Mouse (Mus musculus) forebrain, embryonic 16.5 days (tissue): ENCODE measurements around the gene Siglecg. TPM values are rescaled to one million over a fixed set of nuclear protein-coding genes. Genes with fewer than 3 reads are reported as not detected.

Experiments used
- ATAC-seq: fragments of 200-750 bp; cut with Nextera tagmentation; 2 replicates; pipeline ENCODE4 v1.8.0; 2017; ENCODE audit warnings: mild to moderate bottlenecking, moderate library complexity
- H3K27ac ChIP-seq: fragments of 300-500 bp; sonication (generic); 2 replicates; pipeline ENCODE4 v1.5.1; 2014; ENCODE audit warnings: low read length, control low read depth
- H3K27me3 ChIP-seq: fragments of 300-500 bp; sonication (generic); replicated peaks from 2 replicates; pipeline ENCODE4 v1.6.1; 2014; ENCODE audit warnings: low read length; ENCODE audit not compliant: control insufficient read depth, insufficient read depth
- H3K36me3 ChIP-seq: fragments of 300-500 bp; sonication (generic); 2 replicates; pipeline ENCODE4 v1.6.1; 2014; ENCODE audit not compliant: control insufficient read depth, insufficient read depth
- H3K4me1 ChIP-seq: fragments of 300-500 bp; sonication (generic); replicated peaks from 2 replicates; pipeline ENCODE4 v1.6.1; 2014; ENCODE audit warnings: low read length; ENCODE audit not compliant: control insufficient read depth, insufficient read depth
- H3K4me2 ChIP-seq: fragments of 300-500 bp; sonication (generic); 2 replicates; pipeline ENCODE4 v1.6.1; 2014; ENCODE audit warnings: mild to moderate bottlenecking, low read length, control low read depth
- H3K4me3 ChIP-seq: fragments of 300-500 bp; sonication (generic); replicated peaks from 2 replicates; pipeline ENCODE4 v1.5.1; 2014; ENCODE audit warnings: mild to moderate bottlenecking, low read length, control low read depth
- H3K9ac ChIP-seq: fragments of 300-500 bp; sonication (generic); replicated peaks from 2 replicates; pipeline ENCODE4 v1.6.1; 2014; ENCODE audit warnings: low read depth, low read length, control low read depth
- H3K9me3 ChIP-seq: fragments of 300-500 bp; sonication (generic); 2 replicates; pipeline ENCODE4 v1.6.1; 2016; ENCODE audit warnings: low read length; ENCODE audit not compliant: control insufficient read depth
- WGBS: fragments of 180-500 bp; shearing (Covaris S2); extraction: QIAGEN DNeasy Blood & Tissue Kit; methylation state at CpG from one replicate; pipeline ENCODE4 v1.1.7; 2014; 5-methylcytosine and 5-hydroxymethylcytosine counted together
- polyA plus RNA-seq: library from polyadenylated mRNA; unstranded; fragments of >200 nt; fragmentation: Nextera tagmentation; extraction: Ambion mirVana; gene quantifications from 2 replicates; pipeline ENCODE4 v1.2.1, GENCODE M21; 2015

The Siglecg gene
- polyA plus RNA-seq: not detected in 2 replicates

DNA sequence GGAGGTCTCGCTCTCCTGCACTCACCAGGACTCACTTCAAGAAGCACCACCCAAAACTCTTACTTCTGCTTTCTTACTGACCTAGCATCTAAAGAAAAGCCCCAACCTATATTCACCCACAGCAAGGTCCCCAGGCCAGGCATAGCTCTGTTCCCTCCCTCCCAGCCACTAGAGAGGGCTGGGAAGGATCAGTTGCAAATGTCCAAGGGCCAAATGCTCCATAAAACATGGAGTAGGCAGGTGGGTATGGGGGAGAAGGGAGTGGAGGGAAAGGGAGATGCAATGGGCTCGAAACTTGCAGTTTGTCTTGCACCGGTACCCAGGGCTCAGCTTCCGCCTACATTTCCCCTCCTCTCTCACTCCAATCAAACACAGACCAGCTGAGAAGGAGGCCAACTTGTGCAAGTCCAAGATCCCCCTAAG lies at the start of gene Siglecg:
TSS of gene Siglecg (plus strand) at position 74 of the 423 bp plus-strand sequence.
- H3K4me2 ChIP-seq: no peak within 1 kb of the TSS
- H3K27me3 ChIP-seq: no peaks in the 10 kb centered on the region
- H3K36me3 ChIP-seq: no peaks in the 10 kb centered on the region
- ATAC-seq: no peak
- WGBS: 81% methylated on average over 4 of the region's 4 CpGs
- H3K9me3 ChIP-seq: no peaks in the 10 kb centered on the region
- no peak within 1 kb of the TSS for H3K27ac ChIP-seq
- H3K4me1 ChIP-seq: no peaks in the 10 kb centered on the region
- H3K9ac ChIP-seq: no peak within 1 kb of the TSS
- H3K4me3 ChIP-seq: no peak within 1 kb of the TSS

DNA sequence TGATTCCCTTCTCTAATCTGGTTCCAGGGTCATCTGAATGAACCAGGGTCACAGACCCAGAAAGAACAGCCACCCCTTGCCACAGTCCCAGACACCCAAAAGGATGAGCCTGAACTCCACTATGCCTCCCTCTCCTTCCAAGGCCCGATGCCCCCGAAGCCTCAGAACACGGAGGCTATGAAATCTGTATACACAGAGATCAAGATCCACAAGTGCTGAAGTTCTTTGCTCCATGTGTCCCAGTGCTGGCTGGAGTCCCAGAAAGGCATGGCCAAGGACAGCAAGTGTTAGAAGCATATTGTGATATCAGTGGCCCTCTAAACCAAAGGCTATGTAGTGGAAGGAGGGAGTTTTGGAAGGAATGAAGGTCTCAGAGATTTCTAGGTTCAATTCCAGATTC lies 49.4 kb upstream of the Siglecg start:
- Histone ChIP-seq H3K4me1 (no peaks in the 10 kb centered on the region), H3K27me3 (no peaks in the 10 kb centered on the region), H3K9ac (no peak overlapping the region), H3K27ac (no peak overlapping the region), H3K9me3 (no peaks in the 10 kb centered on the region), H3K4me2 (no peak overlapping the region), H3K36me3 (no peaks in the 10 kb centered on the region), H3K4me3 (no peak overlapping the region)
- no peak for ATAC-seq
- 87% methylated on average over 3 of the region's 3 CpGs for WGBS

DNA sequence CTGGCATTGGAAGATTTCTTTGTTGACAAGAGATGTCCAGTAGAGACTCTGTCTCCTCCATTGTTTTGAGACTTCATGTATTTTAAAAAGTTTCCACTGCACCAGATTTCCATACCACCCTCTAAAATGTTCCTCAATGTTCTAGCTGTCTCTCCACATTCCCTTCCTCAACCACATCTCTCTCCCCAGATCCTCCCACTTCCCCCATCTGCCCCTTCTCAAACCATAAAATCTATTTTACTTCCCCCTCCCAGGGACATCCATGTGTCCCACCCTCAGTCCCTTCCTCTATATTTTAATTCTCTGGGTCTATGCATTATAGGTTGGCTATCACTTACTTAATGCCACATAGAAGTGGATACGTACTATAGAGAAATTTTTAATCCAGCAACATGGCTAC lies 46.6 kb upstream of the Siglecg start:
- H3K9me3 ChIP-seq: no peaks in the 10 kb centered on the region
- no peaks in the 10 kb centered on the region for H3K4me1 ChIP-seq
- H3K4me3 ChIP-seq: no peak overlapping the region
- no peak overlapping the region for H3K9ac ChIP-seq
- WGBS: 87% methylated on average over 1 of the region's 1 CpGs
- no peak overlapping the region for H3K4me2 ChIP-seq
- no peak overlapping the region for H3K27ac ChIP-seq
- no peak for ATAC-seq
- H3K27me3 ChIP-seq: no peaks in the 10 kb centered on the region
- no peaks in the 10 kb centered on the region for H3K36me3 ChIP-seq

DNA sequence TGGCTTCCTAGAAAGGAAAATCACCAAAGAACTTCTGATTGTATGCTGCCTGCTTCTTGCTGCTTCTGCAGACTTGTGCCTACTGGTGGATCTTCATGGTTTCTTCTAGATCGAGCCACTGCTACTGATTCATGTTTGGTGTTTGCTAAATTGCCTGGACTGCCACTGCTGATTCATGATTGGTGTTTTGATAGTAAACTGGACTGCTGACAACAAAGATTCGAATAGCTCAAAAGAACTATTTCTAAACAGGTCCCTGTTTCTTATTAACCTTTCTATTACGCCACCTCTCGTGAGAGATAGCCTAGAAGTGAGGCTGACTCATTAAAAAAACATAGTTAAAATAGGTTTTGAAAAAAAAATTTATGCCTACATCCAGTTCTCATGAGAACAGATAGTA lies 46.0 kb upstream of the Siglecg start:
- Histone ChIP-seq H3K9me3 (no peaks in the 10 kb centered on the region), H3K27ac (no peak overlapping the region), H3K4me1 (no peaks in the 10 kb centered on the region), H3K4me3 (no peak overlapping the region), H3K36me3 (no peaks in the 10 kb centered on the region), H3K9ac (no peak overlapping the region), H3K4me2 (no peak overlapping the region), H3K27me3 (no peaks in the 10 kb centered on the region)
- no peak for ATAC-seq
- 76% methylated on average over 4 of the region's 4 CpGs for WGBS

DNA sequence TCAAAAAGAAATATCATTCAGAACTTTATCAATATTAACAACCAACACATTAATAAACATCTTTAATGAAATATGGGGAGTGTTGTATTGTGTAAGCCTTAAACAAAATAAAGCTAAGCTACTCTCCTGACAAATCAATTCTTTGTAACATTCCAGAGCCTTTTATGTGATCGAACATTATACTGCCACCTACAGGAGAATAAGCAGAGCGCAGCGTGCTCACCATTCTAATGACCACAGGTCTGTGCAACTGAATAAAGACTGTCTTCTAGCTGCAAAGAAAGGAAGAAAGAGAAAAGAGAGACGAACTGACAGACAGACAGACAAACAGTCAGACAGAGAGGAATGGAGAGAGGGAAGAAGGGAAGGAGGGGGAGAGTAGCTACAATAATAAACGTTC lies 29.8 kb upstream of the Siglecg start:
- Histone ChIP-seq H3K4me1 (no peaks in the 10 kb centered on the region), H3K4me2 (no peak overlapping the region), H3K36me3 (no peaks in the 10 kb centered on the region), H3K9ac (no peak overlapping the region), H3K27me3 (no peaks in the 10 kb centered on the region), H3K27ac (no peak overlapping the region), H3K4me3 (no peak overlapping the region), H3K9me3 (no peaks in the 10 kb centered on the region)
- 19% methylated on average over 5 of the region's 5 CpGs for WGBS
- ATAC-seq: no peak

GRCm38 (mm10) chr7:43392349-43393121 lies 15.5 kb upstream of the Siglecg start:
- no peak overlapping the region for H3K9ac ChIP-seq
- 82% methylated on average over 8 of the region's 8 CpGs for WGBS
- no peak overlapping the region for H3K27ac ChIP-seq
- no peak overlapping the region for H3K4me2 ChIP-seq
- H3K9me3 ChIP-seq: no peaks in the 10 kb centered on the region
- ATAC-seq: no peak
- H3K36me3 ChIP-seq: no peaks in the 10 kb centered on the region
- H3K27me3 ChIP-seq: no peaks in the 10 kb centered on the region
- no peak overlapping the region for H3K4me3 ChIP-seq
- no peaks in the 10 kb centered on the region for H3K4me1 ChIP-seq

DNA sequence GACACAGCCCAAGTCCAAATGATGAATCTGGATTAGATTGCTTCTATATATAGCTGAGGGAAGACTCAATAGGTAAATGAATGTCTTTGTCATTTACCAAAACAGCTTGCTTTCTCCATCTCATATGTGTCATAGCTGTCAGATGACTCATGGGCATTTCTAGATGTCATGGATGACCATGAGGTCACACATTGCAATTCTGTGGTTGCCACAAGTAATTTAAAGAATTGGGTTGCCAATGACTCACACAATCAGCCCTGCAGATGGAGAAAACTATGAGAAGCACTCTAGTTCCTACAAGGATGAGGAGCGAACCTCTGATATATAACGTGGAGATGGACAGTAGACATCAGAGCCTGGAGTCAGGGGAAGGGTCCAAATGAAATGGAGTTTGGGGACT lies 8.5 kb upstream of the Siglecg start:
- no peak for ATAC-seq
- Histone ChIP-seq H3K27me3 (no peaks in the 10 kb centered on the region), H3K9ac (no peak overlapping the region), H3K36me3 (no peaks in the 10 kb centered on the region), H3K27ac (no peak overlapping the region), H3K4me3 (no peak overlapping the region), H3K9me3 (no peaks in the 10 kb centered on the region), H3K4me1 (no peaks in the 10 kb centered on the region), H3K4me2 (no peak overlapping the region)
- 77% methylated on average over 2 of the region's 2 CpGs for WGBS

DNA sequence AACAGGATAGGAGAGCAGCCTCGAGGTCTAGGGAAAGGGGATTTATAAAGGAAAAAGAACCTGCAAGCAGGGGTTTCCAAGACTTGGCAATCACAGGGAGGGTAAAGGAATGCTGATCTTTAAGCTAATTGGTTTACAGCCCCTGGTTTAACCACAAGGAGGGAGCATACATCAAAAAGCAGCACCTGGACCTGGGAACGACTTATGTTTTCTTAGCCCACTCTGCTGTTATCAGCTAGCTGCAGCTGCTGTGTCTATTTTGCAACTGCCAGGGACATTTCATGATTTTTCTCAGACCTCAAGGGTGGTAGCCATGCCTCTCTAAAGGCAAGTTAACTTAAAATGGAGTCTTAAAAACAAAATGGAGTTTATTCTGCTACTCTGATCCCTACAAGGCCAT lies 5.3 kb upstream of the Siglecg start:
- H3K9me3 ChIP-seq: no peaks in the 10 kb centered on the region
- no peaks in the 10 kb centered on the region for H3K36me3 ChIP-seq
- no peak overlapping the region for H3K4me3 ChIP-seq
- ATAC-seq: no peak
- WGBS: 56% methylated on average over 2 of the region's 2 CpGs
- H3K27ac ChIP-seq: no peak overlapping the region
- H3K4me1 ChIP-seq: no peaks in the 10 kb centered on the region
- H3K27me3 ChIP-seq: no peaks in the 10 kb centered on the region
- H3K9ac ChIP-seq: no peak overlapping the region
- no peak overlapping the region for H3K4me2 ChIP-seq

DNA sequence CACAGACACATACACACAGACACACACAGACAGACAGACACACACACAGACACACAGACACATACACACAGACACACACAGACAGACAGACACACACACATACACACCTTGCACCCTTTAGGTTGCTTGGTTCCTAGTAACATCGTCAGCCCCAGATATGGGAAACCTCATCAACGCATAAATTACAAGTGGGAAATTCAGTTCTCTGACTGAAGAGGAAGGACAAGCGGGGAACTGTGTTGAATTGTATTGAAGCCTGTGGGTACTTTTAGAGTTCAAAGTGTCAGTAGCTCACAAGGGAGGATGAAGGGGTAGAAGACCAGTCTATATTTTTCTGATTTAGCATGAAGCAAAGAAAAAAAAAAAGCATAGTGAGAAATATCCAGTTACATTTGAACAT lies 431 bp upstream of the Siglecg start:
- no peaks in the 10 kb centered on the region for H3K4me1 ChIP-seq
- no peak overlapping the region for H3K9ac ChIP-seq
- H3K27ac ChIP-seq: no peak overlapping the region
- no peaks in the 10 kb centered on the region for H3K9me3 ChIP-seq
- H3K4me3 ChIP-seq: no peak overlapping the region
- H3K36me3 ChIP-seq: no peaks in the 10 kb centered on the region
- 82% methylated on average over 3 of the region's 3 CpGs for WGBS
- H3K27me3 ChIP-seq: no peaks in the 10 kb centered on the region
- H3K4me2 ChIP-seq: no peak overlapping the region
- ATAC-seq: no peak

DNA sequence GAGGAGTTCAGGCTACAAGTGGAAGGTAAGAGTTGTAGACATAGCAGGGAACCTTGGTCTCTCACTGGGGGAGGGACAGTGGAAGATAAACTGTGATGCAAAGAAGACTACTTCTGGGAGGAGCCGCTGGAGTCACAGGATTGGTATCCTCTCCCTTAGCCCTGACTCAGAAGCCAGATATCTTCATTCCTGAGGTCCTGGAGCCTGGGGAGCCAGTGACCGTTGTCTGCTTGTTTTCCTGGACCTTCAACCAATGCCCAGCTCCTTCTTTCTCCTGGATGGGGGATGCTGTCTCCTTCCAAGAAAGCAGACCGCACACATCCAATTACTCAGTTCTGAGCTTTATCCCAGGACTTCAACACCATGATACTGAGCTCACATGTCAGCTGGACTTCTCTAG lies 1.1 kb downstream of the Siglecg start:
- no peaks in the 10 kb centered on the region for H3K27me3 ChIP-seq
- 85% methylated on average over 3 of the region's 3 CpGs for WGBS

More for the DNA sequence above, 1.1 kb downstream of the Siglecg start:
- H3K4me1 ChIP-seq: no peaks in the 10 kb centered on the region
- ATAC-seq: no peak
- H3K4me2 ChIP-seq: no peak overlapping the region
- H3K9me3 ChIP-seq: no peaks in the 10 kb centered on the region
- no peak overlapping the region for H3K9ac ChIP-seq
- H3K27ac ChIP-seq: no peak overlapping the region
- no peak overlapping the region for H3K4me3 ChIP-seq
- no peaks in the 10 kb centered on the region for H3K36me3 ChIP-seq
